Mouse (Mus musculus) urinary bladder, adult 18-20 months (tissue): Measurements from ENCODE around the gene Shld1.

ENCODE experiments used
- DNase-seq, 2 experiments: peaks; one replicate each; pipeline ENCODE4 v3.0.0; 2022; ENCODE audit warnings: low spot score in 2 of 2, mixed read lengths in 2 of 2

The Shld1 gene

DNA sequence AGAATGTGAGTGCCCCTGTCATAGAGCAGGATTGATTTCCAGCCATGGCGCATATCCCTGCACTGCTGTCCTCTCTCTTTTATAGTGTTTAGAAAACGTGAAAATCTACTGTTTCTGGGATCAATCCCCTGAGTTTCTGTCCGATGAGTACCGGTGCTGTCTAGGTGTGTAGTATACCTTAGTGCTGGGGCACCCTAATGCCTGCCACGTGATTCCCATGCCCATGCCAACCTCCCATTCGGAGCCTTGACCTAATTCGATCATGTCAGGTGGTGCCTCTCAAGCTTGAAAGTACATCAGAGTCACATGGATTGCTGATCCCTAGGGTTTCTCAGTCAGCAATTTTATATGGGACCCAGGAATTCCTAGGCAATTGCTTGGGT lies 107.5 kb downstream of the Shld1 start:
- no peak for DNase-seq
